Mouse (Mus musculus) erythroblast, embryonic 14.5 days (primary cell): ENCODE measurements around the gene Lbx1.

Experiments used
- GATA1 ChIP-seq: IDR thresholded peaks from 2 replicates; pipeline ENCODE4 v1.6.1; 2012; ENCODE audit warnings: low read length, inconsistent platforms, mixed read lengths
- TAL1 ChIP-seq: IDR thresholded peaks from 3 replicates; pipeline ENCODE4 v1.6.1; 2012; ENCODE audit warnings: low read length, inconsistent platforms, mixed read lengths

GRCm38 (mm10) chr19:45234771-45235231 is 811 bp downstream of the Lbx1 start:
- TF ChIP-seq GATA1, result no peak
- no peak for TF ChIP-seq TAL1
